Mouse (Mus musculus) erythroblast, embryonic 14.5 days (primary cell): Measurements from ENCODE around the gene Proser3.

Experiments
- GATA1 ChIP-seq: IDR thresholded peaks from 2 replicates; pipeline ENCODE4 v1.6.1; 2012; ENCODE audit warnings: low read length, inconsistent platforms, mixed read lengths
- TAL1 ChIP-seq: IDR thresholded peaks from 3 replicates; pipeline ENCODE4 v1.6.1; 2012; ENCODE audit warnings: low read length, inconsistent platforms, mixed read lengths

DNA sequence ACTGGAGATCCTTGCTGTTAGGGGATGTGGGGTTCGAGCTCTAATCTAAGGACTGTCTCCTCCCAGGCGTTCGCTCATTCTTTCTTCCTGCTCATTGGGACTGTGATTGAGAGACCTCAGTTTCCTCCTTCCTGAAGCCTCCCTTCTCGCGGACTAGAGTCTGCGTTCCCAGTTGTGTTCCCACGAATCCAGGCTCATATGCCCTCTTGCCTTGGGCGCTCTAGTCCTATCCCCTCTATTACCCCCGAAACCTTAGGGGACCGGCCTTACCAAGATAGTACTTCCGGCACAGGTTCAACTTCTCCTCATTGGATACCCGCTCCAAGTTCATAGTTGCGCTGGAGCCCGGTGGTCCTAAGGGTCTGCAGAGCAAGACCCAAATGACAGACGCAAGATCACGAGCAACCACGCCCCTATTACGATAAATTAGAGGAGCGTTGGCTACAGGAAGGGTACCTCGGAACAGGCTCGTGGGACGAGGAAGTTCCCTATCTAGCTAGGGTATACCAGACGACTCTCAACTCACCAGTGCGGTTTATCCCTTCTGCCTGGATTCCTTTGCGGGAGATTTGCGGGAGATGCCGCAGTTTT lies 10.5 kb upstream of the Proser3 start:
- TF ChIP-seq GATA1 (no peak), TAL1 (no peak)
